In the genomic region with DNA sequence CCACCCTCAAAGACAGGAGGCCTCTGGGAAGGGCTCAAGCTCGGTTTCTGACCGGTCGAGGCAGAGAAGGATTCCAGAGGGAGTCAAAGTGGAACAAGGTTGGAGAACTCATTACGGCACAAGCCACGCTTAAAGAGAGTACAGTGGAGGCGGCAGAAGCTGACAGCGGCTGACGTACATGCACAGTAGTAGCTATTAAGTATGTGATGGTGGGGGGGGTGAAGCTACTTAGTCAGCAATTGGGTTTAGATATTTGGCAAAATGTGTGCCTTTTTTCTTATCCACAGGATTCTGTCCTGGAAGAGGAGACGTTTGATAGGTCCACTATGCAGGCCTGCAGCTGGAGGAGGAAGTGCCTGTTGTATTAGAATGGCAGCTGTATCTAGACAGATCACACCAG, we compare ENCODE assay signal across 8 mouse cellular contexts. TPM values are rescaled to one million over a fixed set of nuclear protein-coding genes. Genes with fewer than 3 reads are reported as not detected.
DNase-seq lines count a peak whose midpoint lies in the region; ATAC-seq and TF ChIP-seq lines count a peak whose summit lies in the region.
"Had no signal": no experiment of that assay in that cellular context is flagged by ENCODE, and none has a peak within 500 bp of the region (broad histone marks: within the 10 kb centered on the region; RNA-seq: fewer than 3 reads in every experiment).

No protein-coding gene starts in this region.

- H3K4me1 ChIP-seq in lung, postnatal 0 days (ENCODE audit: insufficient read depth, low read depth, low read length), result no peaks in the 10 kb centered on the region; the same call in 1 of the 2 replicates
- peaks cover 28% of the 10 kb centered on the region for H3K4me1 ChIP-seq in hindbrain, embryonic 10.5 days (replicated peaks)
- peaks cover 37% of the 10 kb centered on the region for H3K4me1 ChIP-seq in midbrain, embryonic 10.5 days

- H3K27me3 ChIP-seq in lung, postnatal 0 days (replicated peaks; ENCODE audit: insufficient read depth, low read length), result no peaks in the 10 kb centered on the region
- no peaks in the 10 kb centered on the region for H3K27me3 ChIP-seq in hindbrain, embryonic 10.5 days (ENCODE audit: insufficient read depth, poor library complexity, severe bottlenecking)
- no peaks in the 10 kb centered on the region for H3K27me3 ChIP-seq in midbrain, embryonic 10.5 days (ENCODE audit: low read depth, poor library complexity, severe bottlenecking)

- WGBS in lung, postnatal 0 days, result 55% methylated on average over 9 of the region's 9 CpGs
- WGBS in hindbrain, embryonic 10.5 days, result 69% methylated on average over 9 of the region's 9 CpGs
- WGBS in midbrain, embryonic 10.5 days, result 74% methylated on average over 9 of the region's 9 CpGs

- no peak overlapping the region for H3K9ac ChIP-seq in lung, postnatal 0 days (replicated peaks; ENCODE audit: low read depth)

- ATAC-seq in lung, postnatal 0 days, result peak; percentile 15; the same call in 1 of the 2 replicates
- no peak for ATAC-seq in inflammation-experienced regulatory T-cells, adult 6 months

- no peak for TF ChIP-seq CTCF in lung, postnatal 0 days (IDR thresholded peaks at IDR 0.05)

- DNase-seq in lung, postnatal 0 days (ENCODE audit: low spot score), result peak; percentile 65
- no peak for DNase-seq in lung, adult 18-20 months
- no peak for DNase-seq in hindbrain, embryonic 10.5 days (ENCODE audit: low spot score)
- DNase-seq in midbrain, embryonic 10.5 days (ENCODE audit: low spot score), result no peak
- DNase-seq in cerebellum, postnatal 14 days, result no peak
- no peak for DNase-seq in cerebellum, postnatal 4 days (ENCODE audit: low spot score in 2 of 2)
- DNase-seq: kidney, adult 18-20 months had no signal

- TF ChIP-seq EP300 in lung, postnatal 0 days (IDR thresholded peaks at IDR 0.05), result no peak

- no peak overlapping the region for H3K4me3 ChIP-seq in lung, postnatal 0 days (ENCODE audit: low read depth, low read length)
- H3K4me3 ChIP-seq in hindbrain, embryonic 10.5 days, result no peak overlapping the region
- no peak overlapping the region for H3K4me3 ChIP-seq in midbrain, embryonic 10.5 days

- no peaks in the 10 kb centered on the region for H3K9me3 ChIP-seq in lung, postnatal 0 days (ENCODE audit: low read length)
- H3K9me3 ChIP-seq in hindbrain, embryonic 10.5 days, result no peaks in the 10 kb centered on the region
- no peaks in the 10 kb centered on the region for H3K9me3 ChIP-seq in midbrain, embryonic 10.5 days (replicated peaks)

- peak overlapping the region; percentile 79 for H3K27ac ChIP-seq in lung, postnatal 0 days (ENCODE audit: low read length)
- peak overlapping the region; percentile 87 for H3K27ac ChIP-seq in hindbrain, embryonic 10.5 days
- peak overlapping the region; percentile 88 for H3K27ac ChIP-seq in midbrain, embryonic 10.5 days (replicated peaks)

- H3K36me3 ChIP-seq in lung, postnatal 0 days (ENCODE audit: insufficient read depth, low read length), result no peaks in the 10 kb centered on the region
- H3K36me3 ChIP-seq in hindbrain, embryonic 10.5 days, result no peaks in the 10 kb centered on the region
- H3K36me3 ChIP-seq in midbrain, embryonic 10.5 days, result no peaks in the 10 kb centered on the region

- no peak overlapping the region for H3K4me2 ChIP-seq in lung, postnatal 0 days (replicated peaks; ENCODE audit: low read depth, low read length)

RNA-seq across cellular contexts. Expression of gene Ina, which starts 42.8 kb away (rescaled TPM):
- 0.04 and 0.08 TPM in 2 replicates for polyA plus RNA-seq in lung, postnatal 0 days (2015; fragmentation: Nextera tagmentation; extraction: Ambion mirVana)
- 75.7 and 248 TPM in 2 replicates for polyA plus RNA-seq in hindbrain, embryonic 10.5 days (2016; fragmentation: Nextera tagmentation; extraction: Ambion mirVana)
- 51.0 and 98.3 TPM in 2 replicates for polyA plus RNA-seq in midbrain, embryonic 10.5 days (2016; fragmentation: Nextera tagmentation; extraction: Ambion mirVana)
- polyA plus RNA-seq in inflammation-experienced regulatory T-cells, adult 6 months (2017; shearing (Covaris generic)), result not detected

RNA-seq across cellular contexts. Expression of gene Nt5c2, which starts 43.2 kb away (rescaled TPM):
- polyA plus RNA-seq in lung, postnatal 0 days (2015; fragmentation: Nextera tagmentation; extraction: Ambion mirVana), result 45.3 and 45.5 TPM in 2 replicates
- polyA plus RNA-seq in hindbrain, embryonic 10.5 days (2016; fragmentation: Nextera tagmentation; extraction: Ambion mirVana), result 65.1 and 69.6 TPM in 2 replicates
- 64.1 and 77.4 TPM in 2 replicates for polyA plus RNA-seq in midbrain, embryonic 10.5 days (2016; fragmentation: Nextera tagmentation; extraction: Ambion mirVana)
- polyA plus RNA-seq in inflammation-experienced regulatory T-cells, adult 6 months (2017; shearing (Covaris generic)), result 10 to 100 TPM; 22.1 to 37.3 (median 31.6) TPM

Comparison
In these comparisons a context has a peak if more than half of its experiments do, and no peak if none do; other contexts are left out.
1. RNA of gene Ina, which starts 42.8 kb away (polyA plus RNA-seq): 75.7 to 248 TPM in hindbrain, embryonic 10.5 days and 51.0 to 98.3 TPM in midbrain, embryonic 10.5 days; 0.04 to 0.08 TPM in lung, postnatal 0 days and not detected in inflammation-experienced regulatory T-cells, adult 6 months; every median in the first group is over 10 times any median in the second.
2. Peak in every context shown above with its lines, with median percentiles within 50 percentile points of each other: H3K27ac ChIP-seq.